Mouse (Mus musculus) left cerebral cortex, postnatal 36 days (tissue): ENCODE measurements at regions not wholly inside any gene's neighbourhood (a gene's known extent, or its start where the extent isn't known, plus 50 kb on each side); places are given as distances from the start of the nearest gene placed in this dataset.

Source experiments
- DNase-seq, 2 experiments: peaks; one replicate each; pipeline ENCODE4 v3.0.0; 2021 to 2022; ENCODE audit warnings: low spot score in 2 of 2, mixed read lengths in 1 of 2
- intact Hi-C: fragments of 180-260 bp; cut with DNase I; formaldehyde crosslinking; loops from one replicate; pipeline ENCODE4 v1.15.1; 2025

DNA sequence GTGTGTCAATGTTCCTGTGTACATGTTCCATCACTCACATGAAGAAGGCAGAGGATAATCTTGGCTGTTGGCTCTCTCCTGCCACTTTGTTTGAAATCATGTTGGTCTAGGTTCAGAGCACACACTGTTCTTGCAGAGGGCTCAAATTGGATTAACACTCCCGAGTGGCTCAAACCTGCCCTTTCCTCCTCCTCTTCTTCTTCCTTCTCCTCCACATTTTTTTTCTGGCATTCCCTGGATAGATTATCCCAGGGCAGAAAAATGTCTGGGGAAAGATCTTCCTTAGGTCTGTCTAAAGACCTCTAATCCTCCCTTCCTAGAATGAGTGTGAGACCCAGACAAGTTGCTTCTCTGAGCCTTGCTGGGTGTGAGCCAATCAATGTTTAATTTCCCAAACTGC lies 594.4 kb upstream of the 3110018I06Rik start:
- no peak for DNase-seq
- intact Hi-C loops, result no loop called here

DNA sequence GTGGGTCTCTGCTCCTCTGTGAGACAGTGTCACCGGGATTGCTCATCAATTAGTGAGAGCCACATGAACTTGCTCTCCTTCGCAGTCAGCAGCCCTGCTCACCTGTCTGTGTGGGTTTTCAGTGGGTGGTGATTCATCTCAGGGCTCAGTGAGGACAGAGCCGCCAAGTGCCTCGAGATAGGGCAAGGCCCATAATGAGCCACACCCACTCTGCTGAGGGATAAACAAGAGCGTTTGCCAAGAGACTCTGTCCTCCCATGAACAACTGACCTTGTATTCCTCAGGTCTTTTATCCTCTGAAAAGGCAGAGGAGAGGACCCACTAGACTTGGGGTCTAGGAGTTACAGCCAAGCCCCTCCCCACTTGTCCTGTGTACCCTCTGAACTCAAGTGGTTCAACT lies 584.2 kb upstream of the 3110018I06Rik start:
- DNase-seq, result no peak
- intact Hi-C loops, result no loop called here

DNA sequence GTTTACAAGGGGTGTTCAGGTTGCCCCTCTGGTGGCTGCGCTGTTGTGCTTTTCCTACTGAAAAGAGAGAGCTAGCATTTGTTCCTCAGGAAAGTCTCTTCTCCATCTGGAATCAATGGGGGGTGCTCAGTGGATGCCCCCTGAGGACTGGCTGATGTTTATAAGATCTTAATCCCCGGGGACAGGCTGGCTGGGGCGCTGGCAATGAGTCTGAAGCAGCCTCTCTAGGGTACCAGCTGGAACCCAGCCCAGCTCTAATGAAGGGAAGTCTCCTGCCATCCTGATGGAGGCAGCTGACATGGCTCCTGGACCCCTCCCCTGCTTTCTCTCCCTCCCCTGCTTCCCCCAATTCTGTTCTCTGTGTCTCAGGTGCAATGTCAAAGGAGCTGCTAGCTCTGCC lies 575.6 kb upstream of the 3110018I06Rik start:
- no peak for DNase-seq
- intact Hi-C loops, result no loop called here

DNA sequence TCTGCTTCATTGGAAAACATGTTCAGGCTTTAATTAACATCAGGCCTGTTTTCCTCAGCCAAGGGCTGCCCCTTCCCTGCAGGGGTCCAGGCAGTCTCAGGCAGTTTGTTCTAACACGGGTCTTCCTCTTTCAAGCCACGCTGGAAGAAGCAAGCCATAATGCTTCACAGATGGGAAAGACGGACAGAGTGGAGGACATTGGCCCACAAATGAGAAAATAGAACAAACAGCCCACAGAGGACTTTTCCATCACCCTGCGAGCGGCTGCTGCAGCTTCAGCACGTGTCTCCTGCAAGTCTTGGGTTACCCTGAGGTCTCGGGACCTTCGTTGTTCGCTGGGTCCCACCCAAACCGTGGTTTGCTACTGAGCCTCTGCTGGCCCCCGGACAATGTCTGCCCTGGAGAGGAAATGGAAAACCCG lies 565.9 kb upstream of the 3110018I06Rik start:
- intact Hi-C loops, result no loop called here
- DNase-seq, result no peak

DNA sequence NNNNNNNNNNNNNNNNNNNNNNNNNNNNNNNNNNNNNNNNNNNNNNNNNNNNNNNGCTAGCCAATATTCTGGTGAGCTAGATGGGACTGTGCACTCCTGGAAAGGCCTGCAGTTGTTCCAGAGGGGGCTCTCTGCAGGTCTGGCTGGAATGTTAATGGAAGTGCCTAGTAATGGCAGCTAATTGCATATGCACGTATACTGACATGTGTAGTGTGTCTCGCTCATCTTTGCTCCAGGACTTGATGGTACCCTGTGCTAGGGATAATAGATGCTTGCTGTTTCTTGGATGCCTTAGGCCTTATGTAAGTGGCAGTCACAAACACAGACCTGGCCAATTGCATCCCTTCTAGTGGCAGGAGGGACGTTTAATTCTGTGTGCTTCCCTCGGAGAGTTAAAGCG lies 560.0 kb upstream of the 3110018I06Rik start:
- intact Hi-C loops, result no loop called here
- no peak for DNase-seq

DNA sequence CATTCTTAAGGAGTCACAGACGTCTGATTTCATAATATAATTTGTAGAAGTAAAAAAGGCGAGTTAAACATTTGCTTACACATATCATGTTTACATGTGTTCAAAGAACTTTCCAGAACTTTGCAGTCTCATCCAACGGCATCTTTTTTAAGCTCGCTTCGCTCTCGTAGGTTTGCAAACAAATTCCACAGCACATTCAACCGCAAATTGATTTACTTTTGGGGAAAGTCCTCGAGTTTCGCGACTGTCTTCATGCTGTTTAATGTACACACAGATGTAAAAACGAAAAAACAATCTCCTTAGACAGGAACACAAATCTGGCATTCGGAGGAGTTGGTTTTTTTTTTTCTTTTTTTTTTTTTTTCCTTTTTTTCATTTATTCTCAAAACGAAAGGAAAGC lies 559.3 kb upstream of the 3110018I06Rik start:
- DNase-seq, result no peak
- intact Hi-C loops, result no loop called here

DNA sequence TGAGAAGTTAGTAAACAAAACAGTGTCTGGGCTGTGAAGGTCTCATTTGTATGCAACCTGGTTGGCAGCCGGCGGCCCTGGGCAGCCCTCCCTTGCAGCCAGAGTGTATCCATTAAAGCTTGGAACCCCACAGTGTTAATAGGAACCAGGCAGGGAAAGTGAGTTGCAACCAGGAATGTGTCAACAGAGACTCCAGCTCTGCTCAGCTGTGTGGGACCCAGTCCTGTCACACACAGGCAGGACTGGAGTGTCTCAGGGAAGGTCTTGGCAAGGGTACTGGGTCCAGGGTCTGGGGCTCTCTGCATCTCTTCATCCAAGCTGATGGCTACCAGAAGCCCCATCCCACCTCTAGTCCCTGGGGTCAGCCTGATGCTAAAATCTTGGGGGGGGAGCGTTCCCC lies 556.8 kb upstream of the 3110018I06Rik start:
- intact Hi-C loops, result no loop called here
- DNase-seq, result no peak

DNA sequence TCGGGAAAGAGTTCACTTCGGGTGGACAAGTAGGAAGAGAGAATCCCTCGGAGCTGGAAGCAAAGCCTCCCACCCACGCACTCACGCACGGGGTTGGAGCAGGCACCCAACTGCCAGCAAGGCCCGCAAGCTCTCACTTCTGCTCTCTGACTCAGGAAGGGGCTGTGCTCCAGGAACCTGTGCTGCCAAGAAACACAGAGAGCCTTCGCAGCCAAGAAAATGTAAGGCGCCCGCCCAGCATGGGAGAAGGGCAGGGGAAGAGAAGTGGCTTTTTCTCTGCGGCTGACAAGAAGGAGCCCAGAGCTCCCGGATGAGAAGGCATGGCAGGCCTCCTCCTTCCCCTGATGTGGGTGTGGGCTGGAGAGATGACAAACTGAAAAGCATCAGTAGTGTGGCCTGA lies 549.1 kb upstream of the 3110018I06Rik start:
- intact Hi-C loops, result no loop called here
- DNase-seq, result peak; percentile 80 to 81

DNA sequence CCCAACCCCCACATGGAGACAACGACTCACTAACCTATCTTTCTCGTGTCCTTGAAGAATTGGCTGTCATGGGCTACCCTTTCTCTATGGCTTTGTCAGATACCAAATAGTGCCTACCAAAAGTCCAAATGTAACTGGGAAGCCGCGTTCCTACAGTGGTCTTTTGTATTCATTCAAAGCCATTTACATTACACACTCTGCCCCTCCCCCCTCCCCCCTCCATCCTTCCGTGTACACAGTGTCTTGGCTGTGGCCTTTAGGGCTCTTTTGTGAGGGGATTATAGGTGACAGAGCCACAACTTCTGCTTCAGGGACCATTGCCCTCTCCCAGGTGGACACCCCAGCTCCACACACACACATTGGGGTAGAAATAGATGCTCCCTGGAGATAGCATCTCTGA lies 544.6 kb upstream of the 3110018I06Rik start:
- intact Hi-C loops, result no loop called here

DNA sequence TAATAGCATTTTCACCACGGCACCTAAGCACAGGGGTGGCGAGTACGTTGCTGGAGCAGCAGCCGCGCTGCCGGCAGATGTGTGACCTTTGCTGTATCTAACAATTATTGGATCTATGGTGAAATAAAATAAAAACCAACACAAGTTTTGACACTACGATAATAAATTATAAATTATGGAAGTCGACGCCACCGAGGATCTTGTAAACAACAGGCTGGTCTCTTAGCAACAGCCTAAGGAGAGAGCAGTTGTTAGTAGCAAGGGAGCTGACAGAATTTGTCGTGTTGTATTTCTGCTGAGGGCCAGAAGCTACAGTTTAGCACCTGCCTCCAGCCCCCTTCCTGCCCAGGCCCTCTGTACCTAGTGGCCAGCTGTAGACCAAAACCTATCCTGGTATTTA lies 535.8 kb upstream of the 3110018I06Rik start:
- intact Hi-C loops, result no loop called here
- no peak for DNase-seq

More for the DNA sequence above, 544.6 kb upstream of the 3110018I06Rik start:
- DNase-seq, result no peak

DNA sequence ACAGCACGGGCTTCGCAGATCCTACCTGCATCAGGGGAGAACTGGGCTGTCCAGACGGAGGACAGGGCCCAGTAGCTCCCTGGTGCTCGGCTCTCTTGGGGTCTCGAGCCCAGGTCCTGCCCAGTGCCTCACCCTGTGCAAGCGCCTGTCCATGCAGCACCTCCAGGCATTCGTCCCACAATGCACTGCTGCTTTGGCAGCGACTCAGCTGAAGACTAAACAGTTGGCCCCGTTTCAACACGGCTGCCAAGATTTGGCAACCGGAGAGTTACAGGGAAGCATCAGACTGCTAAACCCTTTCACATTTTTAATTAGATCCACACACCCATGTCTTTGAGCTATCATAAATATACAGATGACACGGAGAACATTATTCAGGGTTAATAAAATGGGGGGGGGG lies 532.7 kb upstream of the 3110018I06Rik start:
- intact Hi-C loops, result no loop called here
- peak; percentile 56 to 58 for DNase-seq

DNA sequence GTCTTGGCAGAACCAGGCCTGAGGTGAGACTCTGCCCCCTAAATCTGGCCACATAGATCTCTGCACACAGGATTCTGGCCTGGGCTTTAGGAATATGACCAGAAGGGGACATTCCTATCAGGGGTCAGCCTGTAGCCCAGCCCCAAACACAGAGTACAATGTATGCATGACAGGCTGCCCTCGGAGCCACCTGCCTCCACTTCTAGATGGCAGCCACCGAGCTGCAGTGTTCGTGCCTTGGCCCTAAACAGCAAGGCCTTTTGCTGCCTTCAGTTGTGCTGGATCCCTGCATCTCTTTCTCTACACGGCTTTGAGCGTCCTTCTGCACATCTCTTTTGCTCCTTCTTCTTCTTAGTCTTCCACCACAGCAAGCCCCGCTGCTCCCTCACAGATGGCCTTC lies 532.2 kb upstream of the 3110018I06Rik start:
- intact Hi-C loops, result no loop called here
- no peak for DNase-seq

DNA sequence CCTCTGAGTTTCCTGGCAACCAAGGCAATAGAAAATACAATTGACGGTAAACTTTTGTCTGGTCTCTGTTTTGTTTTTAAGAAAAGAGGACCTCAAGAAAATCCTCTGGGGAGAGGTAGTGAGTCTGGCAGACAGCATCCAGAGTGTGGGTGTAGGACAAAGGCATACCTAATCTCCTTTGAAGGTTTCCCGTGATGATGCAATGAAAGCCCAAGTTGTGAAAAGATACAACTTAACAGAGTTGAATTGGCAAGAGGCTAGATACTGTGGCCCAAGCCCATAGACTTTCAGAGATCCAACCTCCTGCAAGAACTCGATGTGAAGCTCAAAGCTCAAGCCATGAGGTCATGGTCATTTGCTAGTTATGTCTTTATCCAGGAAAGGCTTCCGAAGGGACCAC lies 526.4 kb upstream of the 3110018I06Rik start:
- intact Hi-C loops, result no loop called here
- no peak for DNase-seq

DNA sequence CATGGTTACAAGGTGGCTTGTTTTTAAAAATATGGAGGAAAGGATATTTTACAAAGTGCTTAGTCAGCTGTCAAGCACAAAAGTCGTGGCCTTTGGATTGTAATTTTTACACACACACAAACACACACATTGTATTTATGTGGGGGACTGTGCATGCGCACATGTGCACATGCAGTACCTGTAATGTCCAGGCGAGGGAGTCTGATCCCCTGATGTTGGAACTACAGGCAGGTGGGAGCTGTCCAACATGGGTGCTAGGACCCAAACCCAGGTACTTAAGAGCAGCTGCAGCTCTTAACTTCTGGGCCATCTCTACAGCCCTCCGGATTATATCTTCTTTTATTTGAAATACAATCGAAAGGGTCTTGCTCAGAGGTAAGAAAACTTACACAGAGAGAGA lies 524.7 kb upstream of the 3110018I06Rik start:
- DNase-seq, result no peak
- intact Hi-C loops, result no loop called here

DNA sequence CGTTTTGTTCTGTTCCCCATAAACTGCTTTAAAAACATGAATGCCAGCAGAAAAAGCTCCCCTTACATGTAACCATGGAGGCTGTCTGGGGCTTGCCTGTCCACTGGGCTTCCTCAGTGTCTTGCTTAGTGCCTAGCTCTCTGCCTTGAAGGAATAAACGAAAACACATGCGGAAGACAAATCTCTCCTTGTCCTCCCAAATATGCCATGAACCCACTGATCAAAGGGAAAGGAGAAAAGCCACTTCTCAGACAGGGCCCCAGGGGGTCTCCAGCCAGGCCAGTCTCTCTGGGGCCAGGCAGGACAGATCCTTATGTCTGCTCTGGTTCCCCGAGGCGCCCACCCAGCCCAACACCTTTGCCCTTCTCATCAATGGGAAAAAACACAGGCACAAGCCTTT lies 518.6 kb upstream of the 3110018I06Rik start:
- intact Hi-C loops, result no loop called here
- DNase-seq, result no peak

DNA sequence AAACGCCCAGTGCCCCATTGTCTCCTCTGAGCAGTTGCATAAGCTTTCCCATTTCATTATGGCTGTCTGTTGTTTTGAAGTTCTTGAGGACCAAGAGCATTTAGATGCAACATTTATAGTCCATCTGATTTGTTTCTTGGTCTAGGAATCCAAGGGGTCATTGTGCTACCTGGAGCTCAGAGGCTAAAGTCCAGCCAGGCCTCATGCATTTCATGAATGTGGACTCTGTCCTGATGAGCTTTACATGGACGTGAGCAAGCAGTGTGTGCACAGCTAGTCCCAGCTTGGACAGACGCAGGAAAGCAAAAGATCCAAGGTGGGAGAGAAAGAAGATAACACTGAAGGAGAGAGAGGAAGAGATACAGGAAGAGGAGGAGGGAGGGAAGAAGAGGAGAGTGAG lies 496.0 kb upstream of the 3110018I06Rik start:
- no peak for DNase-seq
- intact Hi-C loops, result no loop called here

DNA sequence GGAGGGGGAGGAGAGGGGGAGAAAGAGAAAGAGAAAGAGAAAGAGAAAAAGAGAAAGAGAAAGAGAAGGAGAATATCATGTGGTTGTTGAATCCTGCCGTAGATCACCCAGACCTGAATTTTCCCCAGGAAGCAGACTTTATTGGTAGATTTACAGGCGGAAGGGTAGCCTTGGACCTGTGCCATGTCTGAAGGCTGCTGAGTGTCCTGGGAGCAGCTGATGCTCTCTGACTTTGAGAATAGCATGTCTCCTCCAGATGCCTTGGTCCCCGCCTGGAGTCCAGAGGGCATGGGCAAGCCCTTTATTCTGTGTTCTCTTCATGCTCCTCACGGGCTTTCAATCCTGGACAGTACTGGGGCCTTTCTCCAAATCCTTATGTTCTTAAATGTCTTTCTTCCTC lies 495.4 kb upstream of the 3110018I06Rik start:
- intact Hi-C loops, result no loop called here
- DNase-seq, result no peak

DNA sequence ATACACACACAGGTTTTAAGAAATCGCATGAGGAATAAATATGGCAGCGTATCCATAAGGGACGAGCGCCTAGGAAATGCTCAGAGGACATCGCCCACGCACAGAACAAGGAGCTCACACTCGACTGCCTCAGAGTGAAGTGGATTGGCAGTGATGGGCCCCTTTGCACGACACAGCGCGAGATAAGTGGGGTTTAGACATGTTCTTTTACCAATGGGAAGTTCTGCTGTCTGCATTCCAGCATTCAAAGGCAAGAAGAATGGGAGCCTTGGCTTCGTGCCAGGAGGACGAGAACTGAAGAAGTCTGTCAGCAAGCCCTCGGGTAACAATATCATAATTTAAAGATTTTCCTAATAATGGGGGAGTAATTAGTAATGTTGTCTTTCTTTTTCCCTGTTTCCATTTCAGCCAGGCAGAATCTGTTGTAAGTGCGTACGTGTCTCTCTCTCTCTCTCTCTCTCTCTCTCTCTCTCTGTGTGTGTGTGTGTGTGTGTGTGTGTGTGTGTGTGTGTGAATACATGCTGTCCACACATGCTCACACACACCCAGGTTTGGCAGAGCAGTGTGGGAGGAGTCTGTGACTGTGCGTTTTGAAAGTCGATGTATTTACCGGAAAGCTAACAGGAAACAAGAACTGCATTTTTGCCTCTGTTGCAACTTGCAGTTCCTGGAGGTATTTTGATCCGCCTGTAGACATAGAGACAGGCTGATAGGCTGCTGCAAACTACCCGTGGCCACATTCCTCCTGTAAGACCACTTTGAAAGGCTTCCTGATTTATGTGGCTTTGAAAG lies 477.2 kb upstream of the 3110018I06Rik start:
- DNase-seq, result peak in 1 of 2 experiments; percentile 18
- intact Hi-C loops, result no loop called here

DNA sequence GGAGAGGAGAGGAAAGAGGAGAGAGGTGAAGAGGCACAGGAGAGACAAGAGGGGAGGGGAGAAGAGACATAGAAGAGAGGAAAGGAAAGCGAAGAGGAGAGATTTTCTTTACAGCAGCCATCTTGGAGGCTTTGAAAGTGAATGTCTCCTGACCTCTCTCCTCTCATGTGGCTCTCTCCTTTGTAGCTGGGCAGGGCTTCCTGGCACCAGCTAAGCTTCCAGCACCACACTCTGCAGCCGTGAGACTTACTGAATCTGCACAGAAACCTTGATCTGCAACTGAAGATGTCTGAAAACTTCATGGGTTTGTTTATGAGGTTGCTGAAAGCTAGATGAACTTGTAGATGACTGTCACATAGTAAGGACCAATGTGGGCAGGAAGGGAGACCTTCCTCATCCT lies 471.6 kb upstream of the 3110018I06Rik start:
- DNase-seq, result no peak
- intact Hi-C loops, result no loop called here

DNA sequence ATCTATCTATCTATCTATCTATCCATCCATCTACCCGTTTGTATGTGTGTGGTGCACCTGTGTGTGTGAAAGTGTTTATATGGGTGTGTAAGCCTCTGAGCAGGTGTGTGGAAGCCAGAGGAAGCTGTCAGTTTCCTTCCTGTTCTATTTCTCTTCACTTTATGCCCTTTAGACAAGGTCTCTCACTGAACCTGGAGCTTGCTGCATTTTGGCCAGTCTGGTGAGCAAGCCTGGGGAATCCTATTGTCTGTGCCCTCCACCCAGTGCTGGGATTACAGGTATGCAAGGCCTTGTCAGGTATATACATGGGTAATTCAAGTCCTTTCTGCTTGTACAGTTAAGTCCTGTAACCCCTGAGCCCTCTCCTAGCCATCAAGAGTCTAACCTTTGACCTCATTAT lies 466.6 kb upstream of the 3110018I06Rik start:
- intact Hi-C loops, result no loop called here
- DNase-seq, result no peak

DNA sequence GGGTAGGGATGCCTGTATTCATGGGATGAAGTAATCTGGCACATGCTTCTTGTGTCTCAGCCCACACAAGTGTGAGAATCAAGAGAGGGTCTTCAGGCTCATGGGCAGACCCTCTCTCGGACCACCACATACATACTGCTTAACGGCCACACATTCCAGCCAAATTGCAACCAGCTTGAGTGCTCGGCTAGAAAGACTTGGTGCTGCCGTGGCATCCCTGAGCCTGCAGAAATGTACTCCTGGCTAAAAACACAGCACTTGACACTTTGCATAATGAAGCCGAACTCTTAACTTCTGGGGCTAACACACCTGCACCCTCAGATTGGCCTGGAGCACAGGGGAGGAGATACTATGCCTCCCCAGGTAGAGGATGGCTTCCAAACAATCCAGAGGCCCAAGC lies 461.6 kb upstream of the 3110018I06Rik start:
- DNase-seq, result no peak
- intact Hi-C loops, result no loop called here
